Mouse (Mus musculus) G1E (cell line): ENCODE data around the gene Wwc1.

Source experiments
- CTCF ChIP-seq: IDR thresholded peaks from 2 replicates; pipeline ENCODE4 v1.5.1; 2012; ENCODE audit warnings: low read depth, low read length, inconsistent platforms, mixed read lengths
- GATA1 ChIP-seq: IDR thresholded peaks from 2 replicates; pipeline ENCODE4 v1.6.1; 2012; ENCODE audit warnings: borderline replicate concordance, low read length, inconsistent platforms, mixed read lengths
- GATA2 ChIP-seq: IDR thresholded peaks from 2 replicates; pipeline ENCODE4 v1.6.1; 2012; ENCODE audit warnings: low read depth, low read length, inconsistent platforms, borderline replicate concordance
- POLR2AphosphoS5 ChIP-seq: IDR thresholded peaks from 2 replicates; pipeline ENCODE4 v1.6.1; 2012; ENCODE audit warnings: low read depth, low read length, inconsistent platforms; ENCODE audit not compliant: insufficient replicate concordance
- TAL1 ChIP-seq: conservative IDR thresholded peaks from 2 replicates; pipeline ENCODE4 v1.6.1; 2012; ENCODE audit warnings: low read depth, low read length, inconsistent platforms, mixed read lengths

DNA sequence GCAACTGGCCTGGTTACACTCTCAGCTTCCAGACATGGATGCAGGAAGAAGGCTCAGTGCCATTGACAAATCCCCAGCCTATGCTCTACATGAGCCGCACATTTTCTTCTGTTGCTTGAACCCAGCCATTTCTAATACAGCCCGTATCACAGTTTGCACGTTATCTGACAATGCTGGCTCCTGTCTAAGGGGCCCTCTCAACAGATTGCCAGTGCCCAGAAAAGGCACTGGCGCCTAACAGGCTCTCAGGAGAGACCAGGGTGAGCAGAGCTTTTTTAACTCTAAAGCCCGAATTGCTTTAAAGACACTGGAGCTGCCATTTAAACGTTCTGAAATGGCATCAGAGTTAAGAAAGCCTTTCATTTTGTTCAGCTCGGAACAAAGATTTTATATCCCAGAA is 114.2 kb downstream of the Wwc1 start:
- TF ChIP-seq CTCF: no peak
- no peak for TF ChIP-seq TAL1
- TF ChIP-seq GATA1: no peak
- no peak for TF ChIP-seq POLR2AphosphoS5
- no peak for TF ChIP-seq GATA2
